Mouse (Mus musculus): ENCODE measurements around the gene Olfr1264. TPM values are rescaled to one million over a fixed set of nuclear protein-coding genes. Genes with fewer than 3 reads are reported as not detected.

The Olfr1264 gene
- polyA plus RNA-seq, 1 experiment from 2014 or later, result not detected

Other genes starting within 250 kb of the Olfr1264 start
- not detected in 2 replicates for gene Olfr1254, start 232.0 kb downstream of the Olfr1264 start, polyA plus RNA-seq (2014; fragmentation: Nextera tagmentation; extraction: Ambion mirVana)
- gene Olfr1255, start 213.5 kb downstream of the Olfr1264 start, polyA plus RNA-seq (2014; fragmentation: Nextera tagmentation; extraction: Ambion mirVana), result not detected in 2 replicates
- not detected in 2 replicates for gene Olfr1256, start 184.0 kb downstream of the Olfr1264 start, polyA plus RNA-seq (2014; fragmentation: Nextera tagmentation; extraction: Ambion mirVana)
- gene Olfr48, start 177.4 kb downstream of the Olfr1264 start, polyA plus RNA-seq (2014; fragmentation: Nextera tagmentation; extraction: Ambion mirVana), result not detected in 2 replicates
- not detected in 2 replicates for gene Olfr1257, start 147.1 kb downstream of the Olfr1264 start, polyA plus RNA-seq (2014; fragmentation: Nextera tagmentation; extraction: Ambion mirVana)
- not detected in 2 replicates for gene Olfr1258, start 98.3 kb downstream of the Olfr1264 start, polyA plus RNA-seq (2014; fragmentation: Nextera tagmentation; extraction: Ambion mirVana)
- gene Olfr1259, start 76.9 kb downstream of the Olfr1264 start, polyA plus RNA-seq (2014; fragmentation: Nextera tagmentation; extraction: Ambion mirVana), result not detected in 2 replicates
- gene Olfr1260, start 51.2 kb downstream of the Olfr1264 start, polyA plus RNA-seq (2014; fragmentation: Nextera tagmentation; extraction: Ambion mirVana), result not detected in 2 replicates
- gene Olfr1261, start 34.4 kb downstream of the Olfr1264 start, polyA plus RNA-seq (2014; fragmentation: Nextera tagmentation; extraction: Ambion mirVana), result not detected in 2 replicates
- gene Olfr1262, start 25.4 kb downstream of the Olfr1264 start, polyA plus RNA-seq (2014; fragmentation: Nextera tagmentation; extraction: Ambion mirVana), result not detected in 2 replicates
- gene Olfr1263, start 13.4 kb downstream of the Olfr1264 start, polyA plus RNA-seq (2014; fragmentation: Nextera tagmentation; extraction: Ambion mirVana), result not detected in 2 replicates
- not detected in 2 replicates for gene Olfr1265, start 9.8 kb upstream of the Olfr1264 start, polyA plus RNA-seq (2014; fragmentation: Nextera tagmentation; extraction: Ambion mirVana)
- gene Olfr140, start 38.0 kb upstream of the Olfr1264 start, polyA plus RNA-seq (2014; fragmentation: Nextera tagmentation; extraction: Ambion mirVana), result not detected in 2 replicates
- not detected in 2 replicates for gene Olfr1269, start 95.8 kb upstream of the Olfr1264 start, polyA plus RNA-seq (2014; fragmentation: Nextera tagmentation; extraction: Ambion mirVana)
- gene Olfr32, start 116.7 kb upstream of the Olfr1264 start, polyA plus RNA-seq (2014; fragmentation: Nextera tagmentation; extraction: Ambion mirVana), result not detected in 2 replicates
- gene Olfr1270, start 127.5 kb upstream of the Olfr1264 start, polyA plus RNA-seq (2014; fragmentation: Nextera tagmentation; extraction: Ambion mirVana), result not detected in 2 replicates
- gene Olfr1506, start 198.9 kb upstream of the Olfr1264 start, polyA plus RNA-seq (2014; fragmentation: Nextera tagmentation; extraction: Ambion mirVana), result not detected in 2 replicates
- not detected in 2 replicates for gene Olfr142, start 232.0 kb upstream of the Olfr1264 start, polyA plus RNA-seq (2014; fragmentation: Nextera tagmentation; extraction: Ambion mirVana)
- gene Olfr1271, start 245.5 kb upstream of the Olfr1264 start, polyA plus RNA-seq (2014; fragmentation: Nextera tagmentation; extraction: Ambion mirVana), result not detected in 2 replicates